Mouse (Mus musculus) left cerebral cortex, adult 18-20 months (tissue): ENCODE measurements at regions not wholly inside any gene's neighbourhood (a gene's known extent, or its start where the extent isn't known, plus 50 kb on each side); places are given as distances from the start of the nearest gene placed in this dataset.
"Not testable (repeated sequence)": the region's sequence is repeated elsewhere in the genome, so short reads cannot be mapped to it uniquely, and the experiment has no call there.

ENCODE experiments used
- DNase-seq, 2 experiments: peaks; one replicate each; pipeline ENCODE4 v3.0.0; 2021 to 2022; ENCODE audit warnings: low spot score in 2 of 2, mixed read lengths in 1 of 2

GRCm38 (mm10) chr3:137217926-137218325 is 122.9 kb upstream of the Emcn start:
- DNase-seq, result no peak

GRCm38 (mm10) chr3:137226151-137226550 is 114.7 kb upstream of the Emcn start:
- no peak for DNase-seq

GRCm38 (mm10) chr3:137227122-137227838 is 113.6 kb upstream of the Emcn start:
- DNase-seq, result no peak

GRCm38 (mm10) chr3:137228416-137228815 is 112.5 kb upstream of the Emcn start:
- DNase-seq, result no peak

GRCm38 (mm10) chr3:137242877-137243276 is 98.0 kb upstream of the Emcn start:
- no peak for DNase-seq

- DNase-seq, result no peak
These were observed 77.0 kb upstream of the Emcn start for GRCm38 (mm10) chr3:137263907-137264306.

- no peak for DNase-seq
These were observed 73.1 kb upstream of the Emcn start for GRCm38 (mm10) chr3:137267752-137268151.

- no peak for DNase-seq
These were observed 65.4 kb upstream of the Emcn start for GRCm38 (mm10) chr3:137275444-137275843.

GRCm38 (mm10) chr3:137279284-137279683 is 61.6 kb upstream of the Emcn start:
- DNase-seq, result no peak

- DNase-seq, result no peak
These were observed 59.8 kb upstream of the Emcn start for GRCm38 (mm10) chr3:137281052-137281451.

- DNase-seq, result not testable (repeated sequence)
These were observed 53.3 kb upstream of the Emcn start for GRCm38 (mm10) chr3:137287558-137287957.

GRCm38 (mm10) chr3:137288301-137288942 is 52.4 kb upstream of the Emcn start:
- DNase-seq, result no peak

- no peak for DNase-seq
These were observed 51.8 kb upstream of the Emcn start for GRCm38 (mm10) chr3:137288943-137289682.

- no peak for DNase-seq
These were observed 51.2 kb upstream of the Emcn start for GRCm38 (mm10) chr3:137289683-137289984.
